ENCODE assay signal across 15 mouse cellular contexts in the genomic region with DNA sequence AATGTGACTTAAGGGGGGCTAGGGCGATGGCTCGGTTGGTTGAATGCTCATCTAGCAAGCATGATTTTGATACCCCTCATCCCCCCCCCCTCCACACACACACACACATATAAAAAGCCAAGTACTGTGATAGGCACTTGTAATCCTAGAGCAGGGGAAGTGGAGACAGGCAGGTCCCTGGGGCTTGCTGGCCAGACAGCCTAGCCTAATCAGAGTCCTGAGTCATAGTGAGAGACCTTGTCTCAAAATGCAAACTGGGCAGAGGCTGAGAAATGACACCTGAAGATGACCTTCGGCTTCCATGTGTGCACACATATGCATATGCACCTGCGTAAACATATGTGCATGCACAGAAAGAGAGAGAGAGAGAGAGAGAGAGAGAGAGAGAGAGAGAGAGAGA. TPM values are rescaled to one million over a fixed set of nuclear protein-coding genes. Genes with fewer than 3 reads are reported as not detected.
"Had no signal": no experiment of that assay in that cellular context is flagged by ENCODE, and none has a peak within 500 bp of the region (broad histone marks: within the 10 kb centered on the region; RNA-seq: fewer than 3 reads in every experiment).

No protein-coding gene starts in this region.

- H3K36me3 ChIP-seq: limb, embryonic 15.5 days; liver, embryonic 12.5 days; neural tube, embryonic 12.5 days had no signal

- H3K27me3 ChIP-seq: limb, embryonic 15.5 days; liver, embryonic 12.5 days; neural tube, embryonic 12.5 days had no signal

- ATAC-seq: intestine, embryonic 16.5 days; liver, embryonic 12.5 days had no signal

- H3K4me1 ChIP-seq: limb, embryonic 15.5 days; liver, embryonic 12.5 days had no signal

- DNase-seq: kidney, adult 2 months; kidney, postnatal 10 days; layer of hippocampus, adult 9-11 months; layer of hippocampus, postnatal 36 days; lung, embryonic 14.5 days; lung, postnatal 14 days; midbrain, embryonic 14.5 days; thymus, postnatal 36 days had no signal

- H3K9ac ChIP-seq: limb, embryonic 15.5 days; liver, embryonic 12.5 days; lung, embryonic 14.5 days; neural tube, embryonic 12.5 days had no signal

- H3K4me2 ChIP-seq: limb, embryonic 15.5 days; liver, embryonic 12.5 days; lung, embryonic 14.5 days; neural tube, embryonic 12.5 days had no signal

- H3K4me3 ChIP-seq: limb, embryonic 15.5 days; liver, embryonic 12.5 days; megakaryocyte, embryonic 14.5 days; neural tube, embryonic 12.5 days had no signal

- H3K9me3 ChIP-seq: limb, embryonic 15.5 days; liver, embryonic 12.5 days; megakaryocyte, embryonic 14.5 days; neural tube, embryonic 12.5 days had no signal

- H3K27ac ChIP-seq: limb, embryonic 15.5 days; liver, embryonic 12.5 days; macrophage; neural tube, embryonic 12.5 days had no signal

RNA-seq across cellular contexts. Expression of a gene that starts 45.2 kb away (rescaled TPM):
- total RNA-seq: monocyte, adult 5-6 weeks had no signal
